Mouse (Mus musculus) c-Kit-positive CD71-negative TER-119-negative erythroid progenitor cells, embryonic 14.5 days (primary cell): ENCODE results near the gene Zfp830.

Source experiments
- DNase-seq: peaks from one replicate; pipeline ENCODE4 v3.0.0-alpha.2; 2013; ENCODE audit warnings: low read depth

The Zfp830 gene

GRCm38 (mm10) chr11:82763742-82764437 lies at the start of gene Zfp830, which contains the start of gene Cct6b:
TSS of gene Zfp830 (plus strand) at chr11:82764345.
TSS of gene Cct6b (minus strand) at chr11:82764321.
- peak; percentile 95 for DNase-seq

GRCm38 (mm10) chr11:82719294-82719693 lies 44.9 kb upstream of the Zfp830 start:
- no peak for DNase-seq

GRCm38 (mm10) chr11:82726862-82727261 lies 37.3 kb upstream of the Zfp830 start:
- DNase-seq = no peak

- no peak for DNase-seq
These were observed 29.9 kb upstream of the Zfp830 start for GRCm38 (mm10) chr11:82734227-82734626.

- DNase-seq = no peak
These were observed 25.1 kb upstream of the Zfp830 start for GRCm38 (mm10) chr11:82739006-82739405.

- DNase-seq = peak; percentile 44
These were observed 18.0 kb upstream of the Zfp830 start for GRCm38 (mm10) chr11:82746138-82746537.

GRCm38 (mm10) chr11:82746857-82747366 lies 17.2 kb upstream of the Zfp830 start:
- peak; percentile 35 for DNase-seq

- no peak for DNase-seq
These were observed 11.6 kb upstream of the Zfp830 start for GRCm38 (mm10) chr11:82752349-82753115.

- DNase-seq = no peak
These were observed 8.2 kb upstream of the Zfp830 start for GRCm38 (mm10) chr11:82755919-82756318.

- no peak for DNase-seq
These were observed 1.8 kb upstream of the Zfp830 start for GRCm38 (mm10) chr11:82762286-82762829.

- DNase-seq = no peak
These were observed 884 bp upstream of the Zfp830 start for GRCm38 (mm10) chr11:82763261-82763660.

GRCm38 (mm10) chr11:82764438-82764924 lies 336 bp downstream of the Zfp830 start:
- no peak for DNase-seq

GRCm38 (mm10) chr11:82780134-82780533 lies 16.0 kb downstream of the Zfp830 start:
- DNase-seq = no peak

GRCm38 (mm10) chr11:82780983-82781903 lies 17.1 kb downstream of the Zfp830 start, which contains the start of gene Lig3:
TSS of gene Lig3 (plus strand) at chr11:82781108.
- DNase-seq = peak; percentile 89

GRCm38 (mm10) chr11:82782197-82782596 lies 18.1 kb downstream of the Zfp830 start:
- no peak for DNase-seq

- no peak for DNase-seq
These were observed 19.3 kb downstream of the Zfp830 start for GRCm38 (mm10) chr11:82783453-82783852.

- DNase-seq = no peak
These were observed 42.5 kb downstream of the Zfp830 start for GRCm38 (mm10) chr11:82806656-82807055.

GRCm38 (mm10) chr11:82807370-82807769 lies 43.2 kb downstream of the Zfp830 start:
- DNase-seq = no peak

- no peak for DNase-seq
These were observed 44.3 kb downstream of the Zfp830 start for GRCm38 (mm10) chr11:82808485-82808884.
